Mouse (Mus musculus): Measurements from ENCODE around the gene Sox5. TPM values are rescaled to one million over a fixed set of nuclear protein-coding genes. Genes with fewer than 3 reads are reported as not detected.

Sox5 gene
- polyA plus RNA-seq, 1 experiment from 2014 or later = 34.6 TPM

- Histone ChIP-seq H3K27ac (ENCODE audit: low read depth, low read length) (no peak overlapping the region), H3K9ac (replicated peaks; ENCODE audit: low read depth, low read length) (no peak overlapping the region), H3K4me2 (ENCODE audit: low read depth, low read length) (no peak overlapping the region), H3K27me3 (ENCODE audit: control insufficient read depth, insufficient read depth, low read length) (no peaks in the 10 kb centered on the region), H3K4me3 (ENCODE audit: low read depth, low read length) (no peak overlapping the region), H3K36me3 (ENCODE audit: control insufficient read depth, insufficient read depth, low read length) (no peaks in the 10 kb centered on the region), H3K4me1 (ENCODE audit: control insufficient read depth, insufficient read depth, low read length) (no peaks in the 10 kb centered on the region), H3K9me3 (ENCODE audit: control insufficient read depth, low read length) (no peaks in the 10 kb centered on the region)
- ATAC-seq (ENCODE audit: low read depth) = no peak
- WGBS = 29% methylated on average over 9 of the region's 9 CpGs
These were observed 69.9 kb downstream of the Sox5 start for GRCm38 (mm10) chr6:144711841-144712240.

GRCm38 (mm10) chr6:144710816-144711215 lies 71.0 kb downstream of the Sox5 start:
- no peaks in the 10 kb centered on the region for H3K27me3 ChIP-seq (ENCODE audit: control insufficient read depth, insufficient read depth, low read length)
- WGBS = 70% methylated on average over 5 of the region's 5 CpGs
- H3K27ac ChIP-seq (ENCODE audit: low read depth, low read length) = no peak overlapping the region
- no peaks in the 10 kb centered on the region for H3K9me3 ChIP-seq (ENCODE audit: control insufficient read depth, low read length)
- no peak overlapping the region for H3K4me2 ChIP-seq (ENCODE audit: low read depth, low read length)
- H3K4me1 ChIP-seq (ENCODE audit: control insufficient read depth, insufficient read depth, low read length) = no peaks in the 10 kb centered on the region
- ATAC-seq (ENCODE audit: low read depth) = no peak
- no peaks in the 10 kb centered on the region for H3K36me3 ChIP-seq (ENCODE audit: control insufficient read depth, insufficient read depth, low read length)
- no peak overlapping the region for H3K9ac ChIP-seq (replicated peaks; ENCODE audit: low read depth, low read length)
- no peak overlapping the region for H3K4me3 ChIP-seq (ENCODE audit: low read depth, low read length)

GRCm38 (mm10) chr6:144709614-144710180 lies 72.1 kb downstream of the Sox5 start:
- Histone ChIP-seq H3K36me3 (ENCODE audit: control insufficient read depth, insufficient read depth, low read length) (no peaks in the 10 kb centered on the region), H3K4me2 (ENCODE audit: low read depth, low read length) (no peak overlapping the region), H3K9ac (replicated peaks; ENCODE audit: low read depth, low read length) (no peak overlapping the region), H3K4me3 (ENCODE audit: low read depth, low read length) (no peak overlapping the region), H3K27me3 (ENCODE audit: control insufficient read depth, insufficient read depth, low read length) (no peaks in the 10 kb centered on the region), H3K4me1 (ENCODE audit: control insufficient read depth, insufficient read depth, low read length) (no peaks in the 10 kb centered on the region), H3K9me3 (ENCODE audit: control insufficient read depth, low read length) (no peaks in the 10 kb centered on the region), H3K27ac (ENCODE audit: low read depth, low read length) (no peak overlapping the region)
- WGBS = 50% methylated on average over 9 of the region's 9 CpGs
- no peak for ATAC-seq (ENCODE audit: low read depth)

GRCm38 (mm10) chr6:144708410-144708809 lies 73.4 kb downstream of the Sox5 start:
- Histone ChIP-seq H3K36me3 (ENCODE audit: control insufficient read depth, insufficient read depth, low read length) (no peaks in the 10 kb centered on the region), H3K27me3 (ENCODE audit: control insufficient read depth, insufficient read depth, low read length) (no peaks in the 10 kb centered on the region), H3K9ac (replicated peaks; ENCODE audit: low read depth, low read length) (no peak overlapping the region), H3K27ac (ENCODE audit: low read depth, low read length) (no peak overlapping the region), H3K4me2 (ENCODE audit: low read depth, low read length) (no peak overlapping the region), H3K9me3 (ENCODE audit: control insufficient read depth, low read length) (no peaks in the 10 kb centered on the region), H3K4me1 (ENCODE audit: control insufficient read depth, insufficient read depth, low read length) (no peaks in the 10 kb centered on the region), H3K4me3 (ENCODE audit: low read depth, low read length) (no peak overlapping the region)
- 60% methylated on average over 4 of the region's 4 CpGs for WGBS
- ATAC-seq (ENCODE audit: low read depth) = no peak

GRCm38 (mm10) chr6:144707976-144708375 lies 73.8 kb downstream of the Sox5 start:
- H3K4me2 ChIP-seq (ENCODE audit: low read depth, low read length) = no peak overlapping the region
- no peak overlapping the region for H3K27ac ChIP-seq (ENCODE audit: low read depth, low read length)
- no peaks in the 10 kb centered on the region for H3K4me1 ChIP-seq (ENCODE audit: control insufficient read depth, insufficient read depth, low read length)
- no peak for ATAC-seq (ENCODE audit: low read depth)
- WGBS = 93% methylated on average over 1 of the region's 1 CpGs
- H3K9ac ChIP-seq (replicated peaks; ENCODE audit: low read depth, low read length) = no peak overlapping the region
- no peaks in the 10 kb centered on the region for H3K36me3 ChIP-seq (ENCODE audit: control insufficient read depth, insufficient read depth, low read length)
- no peak overlapping the region for H3K4me3 ChIP-seq (ENCODE audit: low read depth, low read length)
- H3K9me3 ChIP-seq (ENCODE audit: control insufficient read depth, low read length) = no peaks in the 10 kb centered on the region
- no peaks in the 10 kb centered on the region for H3K27me3 ChIP-seq (ENCODE audit: control insufficient read depth, insufficient read depth, low read length)

GRCm38 (mm10) chr6:144704962-144705361 lies 76.8 kb downstream of the Sox5 start:
- no peaks in the 10 kb centered on the region for H3K9me3 ChIP-seq (ENCODE audit: control insufficient read depth, low read length)
- no peak for ATAC-seq (ENCODE audit: low read depth)
- H3K27ac ChIP-seq (ENCODE audit: low read depth, low read length) = no peak overlapping the region
- H3K9ac ChIP-seq (replicated peaks; ENCODE audit: low read depth, low read length) = no peak overlapping the region
- no peak overlapping the region for H3K4me3 ChIP-seq (ENCODE audit: low read depth, low read length)
- 95% methylated on average over 5 of the region's 5 CpGs for WGBS
- H3K4me1 ChIP-seq (ENCODE audit: control insufficient read depth, insufficient read depth, low read length) = no peaks in the 10 kb centered on the region
- no peaks in the 10 kb centered on the region for H3K27me3 ChIP-seq (ENCODE audit: control insufficient read depth, insufficient read depth, low read length)
- H3K4me2 ChIP-seq (ENCODE audit: low read depth, low read length) = no peak overlapping the region
- H3K36me3 ChIP-seq (ENCODE audit: control insufficient read depth, insufficient read depth, low read length) = no peaks in the 10 kb centered on the region

- WGBS = 87% methylated on average over 4 of the region's 4 CpGs
- Histone ChIP-seq H3K9me3 (ENCODE audit: control insufficient read depth, low read length) (no peaks in the 10 kb centered on the region), H3K4me1 (ENCODE audit: control insufficient read depth, insufficient read depth, low read length) (no peaks in the 10 kb centered on the region), H3K4me2 (ENCODE audit: low read depth, low read length) (no peak overlapping the region), H3K36me3 (ENCODE audit: control insufficient read depth, insufficient read depth, low read length) (no peaks in the 10 kb centered on the region), H3K9ac (replicated peaks; ENCODE audit: low read depth, low read length) (no peak overlapping the region), H3K4me3 (ENCODE audit: low read depth, low read length) (no peak overlapping the region), H3K27me3 (ENCODE audit: control insufficient read depth, insufficient read depth, low read length) (no peaks in the 10 kb centered on the region), H3K27ac (ENCODE audit: low read depth, low read length) (no peak overlapping the region)
- no peak for ATAC-seq (ENCODE audit: low read depth)
These were observed 86.1 kb downstream of the Sox5 start for GRCm38 (mm10) chr6:144695660-144696059.

- Histone ChIP-seq H3K9me3 (ENCODE audit: control insufficient read depth, low read length) (no peaks in the 10 kb centered on the region), H3K4me2 (ENCODE audit: low read depth, low read length) (no peak overlapping the region), H3K27ac (ENCODE audit: low read depth, low read length) (no peak overlapping the region), H3K4me3 (ENCODE audit: low read depth, low read length) (no peak overlapping the region), H3K36me3 (ENCODE audit: control insufficient read depth, insufficient read depth, low read length) (no peaks in the 10 kb centered on the region), H3K9ac (replicated peaks; ENCODE audit: low read depth, low read length) (no peak overlapping the region), H3K27me3 (ENCODE audit: control insufficient read depth, insufficient read depth, low read length) (no peaks in the 10 kb centered on the region), H3K4me1 (ENCODE audit: control insufficient read depth, insufficient read depth, low read length) (no peaks in the 10 kb centered on the region)
- ATAC-seq (ENCODE audit: low read depth) = no peak
- WGBS = 90% methylated on average over 7 of the region's 7 CpGs
These were observed 88.4 kb downstream of the Sox5 start for GRCm38 (mm10) chr6:144693211-144693899.

GRCm38 (mm10) chr6:144691298-144692041 lies 90.3 kb downstream of the Sox5 start:
- H3K4me3 ChIP-seq (ENCODE audit: low read depth, low read length) = no peak overlapping the region
- ATAC-seq (ENCODE audit: low read depth) = no peak
- WGBS = 79% methylated on average over 7 of the region's 7 CpGs

More at GRCm38 (mm10) chr6:144691298-144692041, 90.3 kb downstream of the Sox5 start:
- Histone ChIP-seq H3K27me3 (ENCODE audit: control insufficient read depth, insufficient read depth, low read length) (no peaks in the 10 kb centered on the region), H3K9ac (replicated peaks; ENCODE audit: low read depth, low read length) (no peak overlapping the region), H3K27ac (ENCODE audit: low read depth, low read length) (no peak overlapping the region), H3K9me3 (ENCODE audit: control insufficient read depth, low read length) (no peaks in the 10 kb centered on the region), H3K36me3 (ENCODE audit: control insufficient read depth, insufficient read depth, low read length) (no peaks in the 10 kb centered on the region), H3K4me1 (ENCODE audit: control insufficient read depth, insufficient read depth, low read length) (no peaks in the 10 kb centered on the region), H3K4me2 (ENCODE audit: low read depth, low read length) (no peak overlapping the region)
